Mouse (Mus musculus): ENCODE data around the gene Shh. TPM values are rescaled to one million over a fixed set of nuclear protein-coding genes. Genes with fewer than 3 reads are reported as not detected.

The Shh gene
- polyA plus RNA-seq, 1 experiment from 2014 or later: 0.68 TPM

GRCm38 (mm10) chr5:28453523-28453922 is 13.5 kb downstream of the Shh start:
- Histone ChIP-seq H3K36me3 (no peaks in the 10 kb centered on the region), H3K4me1 (peaks cover 9% of the 10 kb centered on the region), H3K4me3 (no peak overlapping the region), H3K27me3 (ENCODE audit: insufficient read depth, poor library complexity, severe bottlenecking) (peaks cover 66% of the 10 kb centered on the region), H3K27ac (no peak overlapping the region), H3K9me3 (no peaks in the 10 kb centered on the region)
- peak; percentile 45 for DNase-seq (ENCODE audit: low spot score)
- 37% methylated on average over 3 of the region's 3 CpGs for WGBS

- H3K36me3 ChIP-seq: no peaks in the 10 kb centered on the region
- peaks cover 4% of the 10 kb centered on the region for H3K4me1 ChIP-seq
- 76% methylated on average over 5 of the region's 5 CpGs for WGBS
- H3K9me3 ChIP-seq: no peaks in the 10 kb centered on the region
- DNase-seq (ENCODE audit: low spot score): peak; percentile 17
- H3K27me3 ChIP-seq (ENCODE audit: insufficient read depth, poor library complexity, severe bottlenecking): peaks cover 62% of the 10 kb centered on the region
- H3K4me3 ChIP-seq: no peak overlapping the region
- no peak overlapping the region for H3K27ac ChIP-seq
These were observed 14.0 kb downstream of the Shh start for GRCm38 (mm10) chr5:28453086-28453485.

GRCm38 (mm10) chr5:28451053-28451638 is 15.9 kb downstream of the Shh start:
- no peak overlapping the region for H3K27ac ChIP-seq
- H3K4me3 ChIP-seq: no peak overlapping the region
- DNase-seq (ENCODE audit: low spot score): peak; percentile 86
- 34% methylated on average over 6 of the region's 6 CpGs for WGBS
- no peaks in the 10 kb centered on the region for H3K36me3 ChIP-seq
- H3K9me3 ChIP-seq: no peaks in the 10 kb centered on the region
- no peaks in the 10 kb centered on the region for H3K4me1 ChIP-seq
- peaks cover 43% of the 10 kb centered on the region for H3K27me3 ChIP-seq (ENCODE audit: insufficient read depth, poor library complexity, severe bottlenecking)

GRCm38 (mm10) chr5:28450126-28450890 is 16.7 kb downstream of the Shh start:
- peak; percentile 66 for DNase-seq (ENCODE audit: low spot score)
- Histone ChIP-seq H3K9me3 (no peaks in the 10 kb centered on the region), H3K4me1 (no peaks in the 10 kb centered on the region), H3K4me3 (no peak overlapping the region), H3K36me3 (no peaks in the 10 kb centered on the region), H3K27me3 (ENCODE audit: insufficient read depth, poor library complexity, severe bottlenecking) (peaks cover 35% of the 10 kb centered on the region), H3K27ac (no peak overlapping the region)
- 55% methylated on average over 3 of the region's 3 CpGs for WGBS

GRCm38 (mm10) chr5:28425926-28426325 is 41.1 kb downstream of the Shh start:
- H3K9me3 ChIP-seq: no peaks in the 10 kb centered on the region
- no peaks in the 10 kb centered on the region for H3K36me3 ChIP-seq
- 89% methylated on average over 9 of the region's 9 CpGs for WGBS
- H3K27me3 ChIP-seq (ENCODE audit: insufficient read depth, poor library complexity, severe bottlenecking): no peaks in the 10 kb centered on the region
- no peak overlapping the region for H3K4me3 ChIP-seq
- peak; percentile 71 for DNase-seq (ENCODE audit: low spot score)
- no peaks in the 10 kb centered on the region for H3K4me1 ChIP-seq
- no peak overlapping the region for H3K27ac ChIP-seq

- Histone ChIP-seq H3K27me3 (ENCODE audit: insufficient read depth, poor library complexity, severe bottlenecking) (no peaks in the 10 kb centered on the region), H3K4me3 (no peak overlapping the region), H3K36me3 (peaks cover 14% of the 10 kb centered on the region), H3K9me3 (no peaks in the 10 kb centered on the region), H3K4me1 (no peaks in the 10 kb centered on the region), H3K27ac (no peak overlapping the region)
- no peak for DNase-seq (ENCODE audit: low spot score)
- WGBS: 61% methylated on average over 4 of the region's 4 CpGs
These were observed 43.3 kb downstream of the Shh start for GRCm38 (mm10) chr5:28423781-28424180.

- Histone ChIP-seq H3K9me3 (no peaks in the 10 kb centered on the region), H3K27ac (no peak overlapping the region), H3K36me3 (peaks cover 53% of the 10 kb centered on the region), H3K27me3 (ENCODE audit: insufficient read depth, poor library complexity, severe bottlenecking) (no peaks in the 10 kb centered on the region), H3K4me1 (no peaks in the 10 kb centered on the region), H3K4me3 (no peak overlapping the region)
- 89% methylated on average over 12 of the region's 12 CpGs for WGBS
- DNase-seq (ENCODE audit: low spot score): no peak
These were observed 47.3 kb downstream of the Shh start for GRCm38 (mm10) chr5:28419640-28420265.

- no peak overlapping the region for H3K4me3 ChIP-seq
- WGBS: 90% methylated on average over 10 of the region's 10 CpGs
- H3K27ac ChIP-seq: no peak overlapping the region
- peaks cover 63% of the 10 kb centered on the region for H3K36me3 ChIP-seq
- H3K9me3 ChIP-seq: no peaks in the 10 kb centered on the region
- no peak for DNase-seq (ENCODE audit: low spot score)
- no peaks in the 10 kb centered on the region for H3K4me1 ChIP-seq
- H3K27me3 ChIP-seq (ENCODE audit: insufficient read depth, poor library complexity, severe bottlenecking): no peaks in the 10 kb centered on the region
These were observed 48.3 kb downstream of the Shh start for GRCm38 (mm10) chr5:28418734-28419133.

GRCm38 (mm10) chr5:28416029-28416428 is 51.0 kb downstream of the Shh start:
- peaks cover 89% of the 10 kb centered on the region for H3K36me3 ChIP-seq
- no peaks in the 10 kb centered on the region for H3K9me3 ChIP-seq
- no peak overlapping the region for H3K4me3 ChIP-seq
- no peak for DNase-seq (ENCODE audit: low spot score)
- no peaks in the 10 kb centered on the region for H3K27me3 ChIP-seq (ENCODE audit: insufficient read depth, poor library complexity, severe bottlenecking)
- no peaks in the 10 kb centered on the region for H3K4me1 ChIP-seq
- H3K27ac ChIP-seq: no peak overlapping the region

GRCm38 (mm10) chr5:28414076-28414475 is 53.0 kb downstream of the Shh start:
- Histone ChIP-seq H3K36me3 (peaks cover 98% of the 10 kb centered on the region), H3K4me1 (no peaks in the 10 kb centered on the region), H3K4me3 (no peak overlapping the region), H3K27me3 (ENCODE audit: insufficient read depth, poor library complexity, severe bottlenecking) (no peaks in the 10 kb centered on the region), H3K27ac (no peak overlapping the region), H3K9me3 (no peaks in the 10 kb centered on the region)
- no peak for DNase-seq (ENCODE audit: low spot score)
- 90% methylated on average over 3 of the region's 3 CpGs for WGBS

GRCm38 (mm10) chr5:28413533-28413932 is 53.5 kb downstream of the Shh start:
- H3K27me3 ChIP-seq (ENCODE audit: insufficient read depth, poor library complexity, severe bottlenecking): no peaks in the 10 kb centered on the region
- no peak overlapping the region for H3K4me3 ChIP-seq
- no peak for DNase-seq (ENCODE audit: low spot score)
- no peaks in the 10 kb centered on the region for H3K9me3 ChIP-seq
- H3K36me3 ChIP-seq: peaks cover 98% of the 10 kb centered on the region
- no peak overlapping the region for H3K27ac ChIP-seq
- 92% methylated on average over 5 of the region's 5 CpGs for WGBS
- no peaks in the 10 kb centered on the region for H3K4me1 ChIP-seq

GRCm38 (mm10) chr5:28412006-28412685 is 54.9 kb downstream of the Shh start:
- Histone ChIP-seq H3K36me3 (peaks cover 91% of the 10 kb centered on the region), H3K9me3 (no peaks in the 10 kb centered on the region), H3K4me3 (no peak overlapping the region), H3K27ac (no peak overlapping the region), H3K4me1 (no peaks in the 10 kb centered on the region), H3K27me3 (ENCODE audit: insufficient read depth, poor library complexity, severe bottlenecking) (no peaks in the 10 kb centered on the region)
- WGBS: 94% methylated on average over 2 of the region's 2 CpGs
- DNase-seq (ENCODE audit: low spot score): no peak
